Mouse (Mus musculus): ENCODE data around the gene Col26a1. TPM values are rescaled to one million over a fixed set of nuclear protein-coding genes. Genes with fewer than 3 reads are reported as not detected.

The Col26a1 gene
- polyA plus RNA-seq, 1 experiment, result 134 TPM

DNA sequence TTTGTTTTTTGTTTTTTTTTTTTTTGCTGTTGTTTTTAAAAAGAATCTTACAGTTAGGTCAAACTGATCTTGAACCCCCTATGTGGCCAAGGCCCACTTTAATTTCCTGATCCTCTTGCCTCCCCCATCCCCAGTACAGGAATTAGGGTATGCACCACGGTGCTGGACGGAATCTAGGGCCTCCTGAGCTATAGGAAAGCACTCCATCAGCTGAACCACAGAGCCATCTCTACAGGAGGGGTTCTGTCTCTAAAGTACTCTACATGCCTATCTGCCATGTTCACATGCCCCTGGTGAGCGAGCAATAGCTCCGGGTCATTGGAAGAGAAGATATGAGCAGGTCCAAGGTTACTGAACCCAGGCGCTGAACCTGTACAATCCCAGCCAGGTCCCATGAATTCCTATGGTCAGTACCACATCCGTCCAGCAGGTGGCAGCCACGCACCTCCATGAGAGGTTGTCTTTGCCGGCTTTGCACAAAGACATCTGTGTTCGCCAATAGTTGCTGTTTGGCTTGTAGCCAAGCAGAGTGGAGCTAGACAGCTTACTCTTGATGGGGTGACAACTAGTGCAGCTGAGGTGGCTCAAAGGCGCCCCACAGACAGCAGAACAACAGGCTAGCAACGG, 92.3 kb downstream of the Col26a1 start:
- Histone ChIP-seq H3K27ac (ENCODE audit: control insufficient read depth, insufficient read depth, low read depth, low read length) (no peak overlapping the region), H3K27me3 (ENCODE audit: control insufficient read depth, insufficient read depth, low read length) (no peaks in the 10 kb centered on the region), H3K36me3 (ENCODE audit: control insufficient read depth, insufficient read depth, low read length) (no peaks in the 10 kb centered on the region), H3K4me1 (ENCODE audit: control insufficient read depth, insufficient read depth, low read length) (peaks cover 5% of the 10 kb centered on the region; the same call in 1 of the 2 replicates), H3K4me3 (ENCODE audit: control insufficient read depth, low read depth, low read length) (no peak overlapping the region)
- TF ChIP-seq POLR2A (IDR thresholded peaks at IDR 0.05; ENCODE audit: control insufficient read depth, low read depth, low read length) (no peak), CTCF (IDR thresholded peaks at IDR 0.05; ENCODE audit: control insufficient read depth, insufficient read depth, insufficient replicate concordance, low read depth, low read length) (peak; percentile 99)

DNA sequence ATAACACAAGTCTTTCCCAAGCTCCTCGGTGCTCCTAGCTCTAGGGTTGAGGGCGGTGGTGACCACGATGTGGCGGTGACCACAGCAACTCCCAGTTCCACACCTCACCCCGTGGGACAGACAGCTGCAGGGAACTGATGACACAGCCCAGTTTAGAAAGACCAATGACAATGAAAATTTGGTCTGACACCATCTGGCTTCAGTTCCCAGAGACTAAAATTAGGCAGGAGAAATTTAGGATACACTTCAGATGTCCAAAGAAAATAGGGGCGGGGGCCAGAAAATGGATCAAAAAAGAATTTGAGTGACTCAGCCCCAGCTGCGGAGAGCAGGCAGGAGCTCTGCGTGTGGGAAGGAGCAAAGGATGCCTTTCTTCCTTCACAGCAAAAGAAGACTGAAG, 98.5 kb downstream of the Col26a1 start:
- TF ChIP-seq POLR2A (IDR thresholded peaks at IDR 0.05; ENCODE audit: control insufficient read depth, low read depth, low read length), result no peak
- no peak for TF ChIP-seq CTCF (IDR thresholded peaks at IDR 0.05; ENCODE audit: control insufficient read depth, insufficient read depth, insufficient replicate concordance, low read depth, low read length)
- Histone ChIP-seq H3K27me3 (ENCODE audit: control insufficient read depth, insufficient read depth, low read length) (no peaks in the 10 kb centered on the region), H3K4me3 (ENCODE audit: control insufficient read depth, low read depth, low read length) (no peak overlapping the region), H3K36me3 (ENCODE audit: control insufficient read depth, insufficient read depth, low read length) (no peaks in the 10 kb centered on the region), H3K4me1 (ENCODE audit: control insufficient read depth, insufficient read depth, low read length) (peaks cover 5% of the 10 kb centered on the region; the same call in 1 of the 2 replicates), H3K27ac (ENCODE audit: control insufficient read depth, insufficient read depth, low read depth, low read length) (no peak overlapping the region)

DNA sequence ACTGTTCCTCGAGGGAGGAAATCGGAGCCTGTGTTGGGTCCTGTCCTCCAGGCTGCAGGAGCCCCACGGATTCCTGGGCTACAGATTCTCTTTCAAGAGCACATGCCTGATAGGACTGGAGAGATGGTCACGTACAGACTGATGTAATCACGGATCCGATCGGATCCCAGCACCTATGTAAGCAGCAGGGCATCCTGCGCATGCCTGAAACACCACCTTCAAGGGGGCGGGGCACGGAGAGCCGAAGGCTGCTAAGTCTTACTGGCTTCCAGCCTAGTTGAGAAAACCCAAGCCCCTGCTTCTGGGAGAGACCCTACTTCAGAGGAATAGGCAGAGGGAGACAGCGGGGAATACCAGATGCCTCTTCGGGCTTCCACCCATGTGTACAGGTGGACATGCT, 100.4 kb downstream of the Col26a1 start:
- peaks cover 5% of the 10 kb centered on the region; the same call in 1 of the 2 replicates for H3K4me1 ChIP-seq (ENCODE audit: control insufficient read depth, insufficient read depth, low read length)
- no peaks in the 10 kb centered on the region for H3K27me3 ChIP-seq (ENCODE audit: control insufficient read depth, insufficient read depth, low read length)
- H3K27ac ChIP-seq (ENCODE audit: control insufficient read depth, insufficient read depth, low read depth, low read length), result no peak overlapping the region
- H3K4me3 ChIP-seq (ENCODE audit: control insufficient read depth, low read depth, low read length), result no peak overlapping the region
- H3K36me3 ChIP-seq (ENCODE audit: control insufficient read depth, insufficient read depth, low read length), result no peaks in the 10 kb centered on the region
- TF ChIP-seq POLR2A (IDR thresholded peaks at IDR 0.05; ENCODE audit: control insufficient read depth, low read depth, low read length), result no peak
- TF ChIP-seq CTCF (IDR thresholded peaks at IDR 0.05; ENCODE audit: control insufficient read depth, insufficient read depth, insufficient replicate concordance, low read depth, low read length), result no peak

DNA sequence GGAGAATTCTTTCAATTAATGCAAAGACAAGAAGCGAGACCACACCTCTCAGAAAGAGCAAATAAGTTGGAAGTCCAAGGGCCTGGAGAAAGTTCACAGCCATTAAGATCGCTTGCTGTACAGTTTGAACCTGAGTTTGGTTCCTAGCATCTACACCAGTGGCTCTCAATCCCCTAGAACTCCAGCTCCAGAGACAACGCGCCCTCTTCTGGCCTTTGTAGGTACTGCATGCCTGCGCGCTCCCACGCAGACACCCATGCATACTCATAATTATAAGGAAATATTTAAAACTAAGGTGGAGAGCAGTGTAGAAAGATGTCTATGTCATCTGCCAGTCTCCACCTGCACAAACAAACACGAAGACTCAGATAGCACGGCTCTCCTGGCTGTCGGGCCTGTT, 102.5 kb downstream of the Col26a1 start:
- Histone ChIP-seq H3K4me1 (ENCODE audit: control insufficient read depth, insufficient read depth, low read length) (peaks cover 5% of the 10 kb centered on the region; the same call in 1 of the 2 replicates), H3K4me3 (ENCODE audit: control insufficient read depth, low read depth, low read length) (no peak overlapping the region), H3K27ac (ENCODE audit: control insufficient read depth, insufficient read depth, low read depth, low read length) (no peak overlapping the region), H3K27me3 (ENCODE audit: control insufficient read depth, insufficient read depth, low read length) (no peaks in the 10 kb centered on the region), H3K36me3 (ENCODE audit: control insufficient read depth, insufficient read depth, low read length) (no peaks in the 10 kb centered on the region)
- TF ChIP-seq CTCF (IDR thresholded peaks at IDR 0.05; ENCODE audit: control insufficient read depth, insufficient read depth, insufficient replicate concordance, low read depth, low read length) (peak; percentile 97), POLR2A (IDR thresholded peaks at IDR 0.05; ENCODE audit: control insufficient read depth, low read depth, low read length) (no peak)

DNA sequence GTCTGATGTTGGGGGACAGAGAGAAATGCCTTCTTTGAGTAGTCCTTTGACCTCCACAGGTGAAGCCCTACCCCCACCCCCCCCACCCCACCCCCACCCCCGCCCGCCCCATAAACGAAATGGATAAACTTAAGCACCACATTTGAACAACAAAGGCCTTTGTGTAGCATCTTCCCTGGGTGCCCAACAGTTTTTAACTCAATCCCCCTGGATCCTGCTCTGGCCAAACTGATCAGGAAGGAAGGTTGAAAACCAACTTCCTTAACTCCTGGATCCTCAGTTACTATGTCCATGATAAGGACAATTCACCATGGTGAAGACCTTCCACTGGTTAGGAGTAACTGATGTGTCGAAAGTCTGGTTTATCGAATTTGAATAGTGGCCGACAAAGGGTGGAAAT, 103.1 kb downstream of the Col26a1 start:
- H3K27ac ChIP-seq (ENCODE audit: control insufficient read depth, insufficient read depth, low read depth, low read length), result no peak overlapping the region
- H3K27me3 ChIP-seq (ENCODE audit: control insufficient read depth, insufficient read depth, low read length), result no peaks in the 10 kb centered on the region
- no peaks in the 10 kb centered on the region for H3K36me3 ChIP-seq (ENCODE audit: control insufficient read depth, insufficient read depth, low read length)
- H3K4me3 ChIP-seq (ENCODE audit: control insufficient read depth, low read depth, low read length), result no peak overlapping the region
- H3K4me1 ChIP-seq (ENCODE audit: control insufficient read depth, insufficient read depth, low read length), result peaks cover 5% of the 10 kb centered on the region; the same call in 1 of the 2 replicates
- TF ChIP-seq POLR2A (IDR thresholded peaks at IDR 0.05; ENCODE audit: control insufficient read depth, low read depth, low read length), result no peak
- TF ChIP-seq CTCF (IDR thresholded peaks at IDR 0.05; ENCODE audit: control insufficient read depth, insufficient read depth, insufficient replicate concordance, low read depth, low read length), result no peak

DNA sequence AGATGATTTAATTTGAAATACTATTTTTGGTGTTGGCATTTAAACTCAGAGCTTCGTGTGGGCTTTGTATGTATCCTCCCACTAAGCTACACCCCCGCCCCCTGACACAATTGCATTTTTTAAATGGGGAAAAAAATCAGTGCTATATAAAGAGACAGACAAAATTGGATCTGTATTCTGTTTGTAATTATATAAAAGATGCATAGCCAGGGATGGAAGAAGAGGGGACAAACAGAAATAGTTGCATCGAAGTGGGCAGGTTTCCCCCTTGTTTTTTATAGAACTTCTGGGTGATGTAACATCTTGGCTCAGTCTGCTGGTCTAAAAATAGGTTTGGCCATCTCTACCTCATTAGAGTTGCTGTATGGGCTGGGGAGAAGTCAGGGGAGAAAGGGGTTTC, 107.5 kb downstream of the Col26a1 start:
- H3K27ac ChIP-seq (ENCODE audit: control insufficient read depth, insufficient read depth, low read depth, low read length), result no peak overlapping the region
- H3K4me1 ChIP-seq (ENCODE audit: control insufficient read depth, insufficient read depth, low read length), result peaks cover 5% of the 10 kb centered on the region; the same call in 1 of the 2 replicates
- TF ChIP-seq POLR2A (IDR thresholded peaks at IDR 0.05; ENCODE audit: control insufficient read depth, low read depth, low read length) (no peak), CTCF (IDR thresholded peaks at IDR 0.05; ENCODE audit: control insufficient read depth, insufficient read depth, insufficient replicate concordance, low read depth, low read length) (no peak)
- no peaks in the 10 kb centered on the region for H3K27me3 ChIP-seq (ENCODE audit: control insufficient read depth, insufficient read depth, low read length)
- H3K36me3 ChIP-seq (ENCODE audit: control insufficient read depth, insufficient read depth, low read length), result no peaks in the 10 kb centered on the region
- no peak overlapping the region for H3K4me3 ChIP-seq (ENCODE audit: control insufficient read depth, low read depth, low read length)

DNA sequence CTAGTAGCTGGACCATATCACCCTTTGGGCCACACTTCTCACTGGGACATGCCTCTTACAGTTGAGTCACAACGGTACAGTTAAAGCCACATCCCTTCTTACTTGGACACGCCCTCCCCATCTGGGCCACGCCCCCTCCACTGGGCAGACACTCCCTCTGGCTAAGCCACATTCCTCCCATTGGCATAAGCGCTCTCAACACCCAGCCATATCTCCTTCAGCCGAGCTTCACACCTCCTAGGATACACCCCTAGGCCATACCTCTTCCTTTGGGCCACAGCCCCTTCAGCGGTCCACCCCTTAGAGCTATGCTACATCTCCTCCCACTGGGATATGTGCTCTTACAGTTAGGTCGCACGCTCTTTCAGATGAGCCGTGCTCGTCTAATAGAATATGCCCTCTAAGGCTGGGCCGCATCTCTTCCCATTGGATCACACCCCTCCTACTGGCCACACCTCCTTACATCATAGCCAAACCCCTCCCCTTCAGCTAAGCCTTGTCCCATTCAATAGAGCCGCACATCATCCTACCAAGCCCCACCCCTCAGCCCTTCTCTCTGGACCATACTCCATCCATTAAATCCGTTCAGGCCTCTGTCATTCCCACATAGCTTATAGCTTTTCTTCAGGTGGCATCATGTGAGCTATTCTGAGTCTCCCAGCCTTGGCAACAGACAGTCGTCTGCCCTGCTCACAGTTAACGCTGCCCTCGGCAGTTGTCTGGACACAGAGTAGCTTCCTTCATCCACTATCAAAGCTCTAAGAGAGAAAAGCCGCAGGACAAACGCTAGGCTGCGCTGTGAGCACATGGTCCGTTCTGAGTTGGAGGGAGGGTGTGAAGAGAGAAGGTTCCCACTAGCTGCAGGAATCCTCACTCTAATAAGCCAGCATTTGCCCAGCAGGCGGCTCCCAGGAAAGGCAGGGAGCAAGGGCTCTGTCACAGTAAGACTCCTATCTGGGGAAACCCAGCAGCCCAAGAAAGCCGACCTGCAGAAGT, 109.7 kb downstream of the Col26a1 start:
- H3K27ac ChIP-seq (ENCODE audit: control insufficient read depth, insufficient read depth, low read depth, low read length), result peak overlapping the region; percentile 26; the same call in 1 of the 2 replicates
- no peak for TF ChIP-seq CTCF (IDR thresholded peaks at IDR 0.05; ENCODE audit: control insufficient read depth, insufficient read depth, insufficient replicate concordance, low read depth, low read length)
- TF ChIP-seq POLR2A (IDR thresholded peaks at IDR 0.05; ENCODE audit: control insufficient read depth, low read depth, low read length), result peak; percentile 49; the same call in 1 of the 2 replicates
- H3K4me3 ChIP-seq (ENCODE audit: control insufficient read depth, low read depth, low read length), result peak overlapping the region; percentile 64

More for the DNA sequence above, 109.7 kb downstream of the Col26a1 start:
- Histone ChIP-seq H3K27me3 (ENCODE audit: control insufficient read depth, insufficient read depth, low read length) (no peaks in the 10 kb centered on the region), H3K36me3 (ENCODE audit: control insufficient read depth, insufficient read depth, low read length) (no peaks in the 10 kb centered on the region), H3K4me1 (ENCODE audit: control insufficient read depth, insufficient read depth, low read length) (peaks cover 5% of the 10 kb centered on the region; the same call in 1 of the 2 replicates)
